Mouse (Mus musculus) limb, embryonic 10.5 days (tissue): ENCODE data around the gene Olig2. TPM values are rescaled to one million over a fixed set of nuclear protein-coding genes. Genes with fewer than 3 reads are reported as not detected.
"Not testable (repeated sequence)": the region's sequence is repeated elsewhere in the genome, so short reads cannot be mapped to it uniquely, and the experiment has no call there.

Source experiments
- DNase-seq: peaks from one replicate; pipeline ENCODE4 v3.0.0-alpha.2; 2017; ENCODE audit warnings: low spot score
- H3K27ac ChIP-seq: fragments of 300-500 bp; sonication (generic); 2 replicates; pipeline ENCODE4 v1.5.1; 2016; ENCODE audit warnings: mild to moderate bottlenecking
- H3K27me3 ChIP-seq: fragments of 300-500 bp; sonication (generic); 2 replicates; pipeline ENCODE4 v1.6.1; 2016; ENCODE audit warnings: low read depth, mild to moderate bottlenecking; ENCODE audit not compliant: poor library complexity, severe bottlenecking
- H3K36me3 ChIP-seq: fragments of 300-500 bp; sonication (generic); 2 replicates; pipeline ENCODE4 v1.6.1; 2016; ENCODE audit warnings: mild to moderate bottlenecking, moderate library complexity
- H3K4me1 ChIP-seq: fragments of 300-500 bp; sonication (generic); 2 replicates; pipeline ENCODE4 v1.6.1; 2016
- H3K4me3 ChIP-seq: fragments of 300-500 bp; sonication (generic); 2 replicates; pipeline ENCODE4 v1.5.1; 2016; ENCODE audit warnings: mild to moderate bottlenecking, moderate library complexity
- H3K9me3 ChIP-seq: fragments of 300-500 bp; sonication (generic); replicated peaks from 2 replicates; pipeline ENCODE4 v1.6.1; 2016; ENCODE audit warnings: mild to moderate bottlenecking
- WGBS: fragments of 180-500 bp; shearing (Covaris S2); methylation state at CpG from one replicate; pipeline ENCODE4 v1.1.7; 2016; 5-methylcytosine and 5-hydroxymethylcytosine counted together
- polyA plus RNA-seq: library from polyadenylated mRNA; unstranded; fragments of >200 nt; fragmentation: Nextera tagmentation; extraction: Ambion mirVana; gene quantifications from 2 replicates; pipeline ENCODE4 v1.2.1, GENCODE M21; 2016

Gene Olig2
- polyA plus RNA-seq, 1 experiment from 2014 or later: not detected

- H3K4me1 ChIP-seq: peaks cover 50% of the 10 kb centered on the region
- H3K27me3 ChIP-seq: peaks cover 100% of the 10 kb centered on the region
- no peaks in the 10 kb centered on the region for H3K9me3 ChIP-seq
- H3K36me3 ChIP-seq: no peaks in the 10 kb centered on the region
- WGBS: 12% methylated on average over 8 of the region's 8 CpGs
- H3K4me3 ChIP-seq: no peak overlapping the region
- peak; percentile 34 for DNase-seq
- no peak overlapping the region for H3K27ac ChIP-seq
Measured at GRCm38 (mm10) chr16:91229643-91230042, 4.4 kb downstream of the Olig2 start.

DNA sequence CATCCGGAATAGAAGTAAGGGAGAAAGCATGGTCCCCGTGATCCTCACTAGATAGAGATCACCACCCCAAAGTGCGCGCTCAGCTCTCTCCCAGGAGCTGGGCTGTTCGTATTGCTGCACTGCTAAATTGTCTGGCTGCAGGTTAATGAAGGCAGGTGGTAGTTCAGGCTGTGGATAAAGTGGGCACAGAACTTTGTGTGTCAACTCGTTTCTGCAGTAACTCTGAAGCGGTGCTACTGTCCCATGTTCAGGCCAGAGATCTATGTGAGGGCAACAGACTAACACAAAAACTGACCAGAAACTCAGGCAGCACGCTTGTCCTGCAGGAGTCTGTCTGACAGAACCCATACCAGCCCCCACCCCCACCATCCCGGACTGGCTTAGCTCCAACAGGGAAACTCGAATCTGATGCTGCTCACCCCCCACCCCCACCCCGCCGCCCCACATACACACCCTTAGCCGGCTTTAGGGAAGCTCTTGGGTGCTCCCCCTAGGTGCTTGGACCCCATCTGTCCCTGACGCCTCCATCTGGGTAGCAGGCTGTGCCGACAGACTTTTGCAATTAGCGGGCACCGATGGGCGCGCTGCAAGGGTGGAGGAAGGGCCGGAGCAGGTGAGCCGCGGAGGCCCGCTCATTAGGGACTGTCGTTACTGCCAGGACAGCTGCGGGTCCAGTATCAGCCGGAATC is 6.7 kb downstream of the Olig2 start:
- Histone ChIP-seq H3K4me1 (peaks cover 27% of the 10 kb centered on the region), H3K4me3 (no peak overlapping the region), H3K27me3 (peaks cover 100% of the 10 kb centered on the region), H3K9me3 (no peaks in the 10 kb centered on the region), H3K27ac (no peak overlapping the region), H3K36me3 (no peaks in the 10 kb centered on the region)
- 3% methylated on average over 26 of the region's 26 CpGs for WGBS
- peak; percentile 38 for DNase-seq

- Histone ChIP-seq H3K27me3 (peaks cover 100% of the 10 kb centered on the region), H3K36me3 (no peaks in the 10 kb centered on the region), H3K4me1 (peaks cover 20% of the 10 kb centered on the region), H3K9me3 (no peaks in the 10 kb centered on the region), H3K4me3 (no peak overlapping the region), H3K27ac (no peak overlapping the region)
- 2% methylated on average over 25 of the region's 25 CpGs for WGBS
- peak; percentile 50 for DNase-seq
Measured at GRCm38 (mm10) chr16:91232470-91233240, 7.4 kb downstream of the Olig2 start.

DNA sequence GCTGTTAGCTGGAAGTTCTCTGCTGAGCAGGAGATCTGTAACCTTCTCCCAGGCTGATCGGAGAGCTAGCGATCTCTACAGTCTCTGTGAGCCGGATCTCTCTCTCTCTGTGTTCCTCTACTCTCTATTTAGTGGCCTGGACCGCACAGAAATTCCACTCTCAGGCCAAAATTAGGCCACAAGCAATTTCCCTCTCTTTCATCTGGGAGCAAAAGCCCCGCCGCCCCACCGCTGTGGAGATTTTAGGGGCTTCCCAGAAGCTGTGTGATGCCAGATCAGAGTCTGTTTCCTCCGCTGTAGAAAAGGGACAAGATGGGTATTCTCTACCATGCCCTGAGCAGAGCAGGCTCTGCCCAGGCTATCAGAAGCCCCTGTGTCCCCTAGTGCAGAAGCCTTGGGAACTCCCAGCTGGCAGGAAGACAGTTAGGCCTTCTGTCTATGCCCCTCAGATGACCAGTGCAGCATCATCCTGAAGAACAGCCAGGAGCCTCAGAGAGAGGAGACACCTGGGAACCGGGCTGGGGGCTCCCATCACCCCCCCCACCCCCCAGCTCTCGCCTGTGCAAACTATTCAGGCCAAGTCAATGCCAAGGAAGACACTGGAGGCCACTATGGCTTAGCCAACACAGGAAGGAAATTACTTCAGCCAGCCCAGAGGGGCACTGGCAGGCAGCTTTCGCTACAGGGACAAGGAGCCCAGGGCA is 8.1 kb downstream of the Olig2 start:
- peaks cover 19% of the 10 kb centered on the region for H3K4me1 ChIP-seq
- 14% methylated on average over 11 of the region's 11 CpGs for WGBS
- H3K4me3 ChIP-seq: no peak overlapping the region
- H3K27ac ChIP-seq: no peak overlapping the region
- no peaks in the 10 kb centered on the region for H3K36me3 ChIP-seq
- DNase-seq: no peak
- H3K9me3 ChIP-seq: no peaks in the 10 kb centered on the region
- peaks cover 100% of the 10 kb centered on the region for H3K27me3 ChIP-seq

GRCm38 (mm10) chr16:91239024-91239423 is 13.8 kb downstream of the Olig2 start:
- DNase-seq: no peak
- 70% methylated on average over 4 of the region's 4 CpGs for WGBS
- no peak overlapping the region for H3K4me3 ChIP-seq
- H3K36me3 ChIP-seq: no peaks in the 10 kb centered on the region
- no peaks in the 10 kb centered on the region for H3K4me1 ChIP-seq
- H3K27me3 ChIP-seq: peaks cover 92% of the 10 kb centered on the region
- no peaks in the 10 kb centered on the region for H3K9me3 ChIP-seq
- H3K27ac ChIP-seq: no peak overlapping the region

- H3K9me3 ChIP-seq: no peaks in the 10 kb centered on the region
- no peak overlapping the region for H3K27ac ChIP-seq
- no peak overlapping the region for H3K4me3 ChIP-seq
- H3K27me3 ChIP-seq: peaks cover 55% of the 10 kb centered on the region
- no peaks in the 10 kb centered on the region for H3K36me3 ChIP-seq
- 66% methylated on average over 9 of the region's 9 CpGs for WGBS
- no peak for DNase-seq
- H3K4me1 ChIP-seq: no peaks in the 10 kb centered on the region
Measured at GRCm38 (mm10) chr16:91246292-91246691, 21.0 kb downstream of the Olig2 start.

DNA sequence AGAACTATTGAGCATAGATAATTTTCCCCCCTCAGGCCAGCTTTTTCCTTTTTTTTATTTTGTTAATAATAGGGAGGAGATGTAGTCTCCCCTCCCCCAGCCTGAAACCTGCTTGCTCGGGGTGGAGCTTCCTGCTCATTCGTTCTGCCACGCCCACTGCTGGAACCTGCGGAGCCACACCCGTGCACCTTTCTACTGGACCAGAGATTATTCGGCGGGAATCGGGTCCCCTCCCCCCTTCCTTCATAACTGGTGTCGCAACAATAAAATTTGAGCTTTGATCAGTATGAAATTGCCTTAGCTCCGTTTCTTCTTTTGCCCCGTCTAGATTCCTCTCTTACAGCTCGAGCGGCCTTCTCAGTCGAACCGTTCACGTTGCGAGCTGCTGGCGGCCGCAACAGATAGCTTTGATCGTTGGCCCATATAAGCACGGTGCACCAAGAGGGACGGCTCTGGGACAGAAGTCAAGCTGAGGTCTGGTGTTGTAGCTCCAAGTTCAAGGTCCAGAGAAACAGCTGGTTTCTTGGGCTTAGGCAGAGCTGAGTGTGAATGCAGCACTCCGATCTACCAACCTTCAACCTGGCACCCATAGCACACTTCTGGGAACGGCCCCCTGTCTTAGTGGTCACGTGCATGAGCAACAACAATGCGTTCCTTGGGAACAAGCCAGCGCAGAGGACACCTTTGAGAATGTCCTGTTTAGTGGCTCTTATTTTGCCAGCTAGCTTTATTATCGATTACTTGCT is 30.3 kb downstream of the Olig2 start:
- peaks cover 51% of the 10 kb centered on the region for H3K27me3 ChIP-seq
- H3K9me3 ChIP-seq, H3K4me1 ChIP-seq, H3K4me3 ChIP-seq, H3K27ac ChIP-seq, H3K36me3 ChIP-seq, DNase-seq: not testable (repeated sequence)
- 11% methylated on average over 22 of the region's 28 CpGs for WGBS

- Histone ChIP-seq H3K4me3 (no peak overlapping the region), H3K9me3 (no peaks in the 10 kb centered on the region), H3K36me3 (no peaks in the 10 kb centered on the region), H3K27ac (no peak overlapping the region), H3K4me1 (peaks cover 7% of the 10 kb centered on the region; the same call in 1 of the 2 replicates), H3K27me3 (peaks cover 84% of the 10 kb centered on the region)
- WGBS: 60% methylated on average over 3 of the region's 3 CpGs
- DNase-seq: no peak
Measured at GRCm38 (mm10) chr16:91258956-91259355, 33.7 kb downstream of the Olig2 start.

DNA sequence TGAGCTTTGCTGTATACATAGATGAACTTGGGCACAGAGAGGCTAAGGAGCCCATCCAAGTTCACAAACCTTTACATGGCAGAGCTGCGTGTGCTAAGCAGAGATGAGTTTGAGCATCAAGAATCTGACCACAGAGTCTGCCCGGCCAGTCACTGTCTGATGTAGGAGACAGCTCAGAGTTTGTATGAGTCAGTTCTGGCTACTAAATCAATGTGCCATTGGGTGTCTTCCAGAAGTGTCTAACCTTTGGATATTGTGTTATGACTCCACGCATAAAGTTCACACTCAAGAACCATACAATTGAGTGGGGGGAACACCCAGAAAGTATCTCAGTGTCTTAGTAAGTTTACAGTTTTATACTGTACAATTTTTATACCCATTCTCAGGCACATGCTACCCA is 35.6 kb downstream of the Olig2 start:
- 92% methylated on average over 3 of the region's 3 CpGs for WGBS
- Histone ChIP-seq H3K36me3 (no peaks in the 10 kb centered on the region), H3K4me3 (no peak overlapping the region), H3K9me3 (no peaks in the 10 kb centered on the region), H3K4me1 (peaks cover 7% of the 10 kb centered on the region; the same call in 1 of the 2 replicates), H3K27ac (no peak overlapping the region), H3K27me3 (peaks cover 99% of the 10 kb centered on the region)
- DNase-seq: no peak

DNA sequence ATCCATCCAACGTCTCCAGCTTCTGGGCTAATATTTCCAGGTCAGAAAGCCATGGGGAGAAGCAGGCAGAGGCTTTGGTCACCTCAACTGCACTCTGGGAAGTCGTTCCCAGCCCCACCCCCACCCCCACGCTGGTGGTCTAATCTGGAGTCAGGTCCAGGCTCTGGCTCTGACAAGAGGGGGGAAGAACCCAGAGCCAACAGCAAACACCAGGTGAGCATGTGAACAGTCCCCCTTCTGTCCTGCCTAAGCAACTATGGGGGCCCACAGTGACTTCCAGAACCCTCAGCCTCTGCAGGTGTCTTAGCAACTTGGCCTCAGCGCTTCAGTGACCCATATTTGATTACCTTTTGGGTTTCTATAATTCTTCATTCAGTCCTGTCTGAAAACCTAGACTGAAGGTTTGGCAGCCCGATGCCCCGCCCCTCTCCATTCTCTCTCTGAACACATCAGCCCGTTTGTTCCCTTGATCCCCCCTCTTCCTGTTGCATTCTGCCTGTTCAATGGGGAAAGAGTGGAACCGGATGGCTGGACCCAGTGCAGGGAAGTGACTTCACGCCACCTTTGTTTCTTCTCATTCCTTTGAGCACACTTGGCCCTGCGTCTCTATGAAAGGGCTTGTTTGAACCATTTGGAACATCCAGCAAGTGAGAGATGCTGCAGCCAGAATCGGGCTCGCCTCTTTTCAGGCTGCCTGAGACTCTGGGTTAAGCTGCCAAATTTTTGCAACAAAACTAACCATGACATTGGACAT is 37.4 kb downstream of the Olig2 start:
- 42% methylated on average over 12 of the region's 12 CpGs for WGBS

GRCm38 (mm10) chr16:91265972-91266371 is 40.7 kb downstream of the Olig2 start:
- Histone ChIP-seq H3K9me3 (no peaks in the 10 kb centered on the region), H3K4me1 (peaks cover 28% of the 10 kb centered on the region), H3K27ac (no peak overlapping the region), H3K36me3 (no peaks in the 10 kb centered on the region), H3K4me3 (no peak overlapping the region), H3K27me3 (peaks cover 99% of the 10 kb centered on the region)
- DNase-seq: no peak
- WGBS: 84% methylated on average over 6 of the region's 6 CpGs

More for the DNA sequence above, 37.4 kb downstream of the Olig2 start:
- no peak for DNase-seq
- peaks cover 7% of the 10 kb centered on the region; the same call in 1 of the 2 replicates for H3K4me1 ChIP-seq
- no peaks in the 10 kb centered on the region for H3K36me3 ChIP-seq
- no peaks in the 10 kb centered on the region for H3K9me3 ChIP-seq
- H3K4me3 ChIP-seq: no peak overlapping the region
- peaks cover 99% of the 10 kb centered on the region for H3K27me3 ChIP-seq
- H3K27ac ChIP-seq: no peak overlapping the region
